ENCODE assay signal across 9 mouse cellular contexts in genomic region chr2:32495185-32495726, GRCm38 (mm10). TPM values are rescaled to one million over a fixed set of nuclear protein-coding genes. Genes with fewer than 3 reads are reported as not detected.
DNase-seq lines count a peak whose midpoint lies in the region; TF ChIP-seq lines count a peak whose summit lies in the region.
"Had no signal": no experiment of that assay in that cellular context is flagged by ENCODE, and none has a peak within 500 bp of the region (broad histone marks: within the 10 kb centered on the region; RNA-seq: fewer than 3 reads in every experiment).

No protein-coding gene starts in this region.

- peak overlapping the region; percentile 46; the same call in 1 of the 2 replicates for H3K27ac ChIP-seq in kidney, adult 2 months (ENCODE audit: insufficient read depth, low read depth, low read length)
- H3K27ac ChIP-seq: limb, embryonic 13.5 days had no signal

- H3K27me3 ChIP-seq in kidney, adult 2 months (replicated peaks; ENCODE audit: control insufficient read depth, insufficient read depth, low read length): no peaks in the 10 kb centered on the region
- H3K27me3 ChIP-seq: limb, embryonic 13.5 days had no signal

- peaks cover 4% of the 10 kb centered on the region; the same call in 1 of the 2 replicates for H3K4me1 ChIP-seq in kidney, adult 2 months (ENCODE audit: control insufficient read depth, insufficient read depth, low read length)
- H3K4me1 ChIP-seq: limb, embryonic 13.5 days had no signal

- no peak overlapping the region for H3K4me3 ChIP-seq in kidney, adult 2 months (ENCODE audit: insufficient read depth, low read depth, low read length)
- H3K4me3 ChIP-seq: limb, embryonic 13.5 days had no signal

- no peak for TF ChIP-seq POLR2A in kidney, adult 2 months (IDR thresholded peaks at IDR 0.05; ENCODE audit: low read depth, low read length)

- no peak for TF ChIP-seq CTCF in kidney, adult 2 months (conservative IDR thresholded peaks at IDR 0.05; ENCODE audit: insufficient read depth, insufficient read length, low read depth, low read length)

- H3K36me3 ChIP-seq in kidney, adult 2 months (ENCODE audit: control insufficient read depth, insufficient read depth, low read length): no peaks in the 10 kb centered on the region
- H3K36me3 ChIP-seq: limb, embryonic 13.5 days had no signal

- 64% methylated on average over 20 of the region's 20 CpGs for WGBS in kidney, adult 2 months

- peak; percentile 83 for DNase-seq in urinary bladder, postnatal 14 days (ENCODE audit: low spot score)
- DNase-seq in urinary bladder, postnatal 10 days (ENCODE audit: low spot score): no peak
- peak; percentile 65 for DNase-seq in kidney, adult 2 months
- DNase-seq in lung, postnatal 10 days: peak; percentile 76
- DNase-seq in thymus, postnatal 36 days: peak; percentile 89 to 95
- DNase-seq in frontal cortex, postnatal 36 days (ENCODE audit: low spot score in 2 of 2): no peak
- DNase-seq in right cerebral cortex, postnatal 14 days: no peak
- no peak for DNase-seq in gastrocnemius, postnatal 4 days (ENCODE audit: low spot score in 2 of 2)

RNA-seq across cellular contexts. Expression of gene Fam102a, which starts 39.9 kb away (rescaled TPM):
- 39.0 and 40.2 TPM in 2 replicates for polyA plus RNA-seq in kidney, adult 2 months (2012; rRNA removed)
- 1 to 10 TPM; 7.5 to 8.2 TPM for total RNA-seq in gastrocnemius, postnatal 4 days (2021)

RNA-seq across cellular contexts. Expression of gene Slc25a25, which starts 44.0 kb away (rescaled TPM):
- 25.3 and 30.6 TPM in 2 replicates for polyA plus RNA-seq in kidney, adult 2 months (2012; rRNA removed)
- total RNA-seq in gastrocnemius, postnatal 4 days (2021): 10 to 100 TPM; 14.0 to 25.1 TPM

RNA-seq across cellular contexts. Expression of gene Naif1, which starts 45.0 kb away (rescaled TPM):
- polyA plus RNA-seq in kidney, adult 2 months (2012; rRNA removed): 4.8 and 5.2 TPM in 2 replicates
- 1 to 10 TPM; 3.9 to 4.0 TPM for total RNA-seq in gastrocnemius, postnatal 4 days (2021)

Comparison
In these comparisons a context has a peak if more than half of its experiments do, and no peak if none do; other contexts are left out.
1. DNase-seq: peak in urinary bladder, postnatal 14 days (single experiment), kidney, adult 2 months (single experiment), lung, postnatal 10 days (single experiment) and thymus, postnatal 36 days (2 of 2); none in urinary bladder, postnatal 10 days (single experiment), frontal cortex, postnatal 36 days (0 of 2), right cerebral cortex, postnatal 14 days (single experiment) and gastrocnemius, postnatal 4 days (0 of 2).